Mouse (Mus musculus) frontal cortex, postnatal 10 days (tissue): ENCODE data around the gene Coq9.
"Not testable (repeated sequence)": the region's sequence is repeated elsewhere in the genome, so short reads cannot be mapped to it uniquely, and the experiment has no call there.

Experiments used
- DNase-seq, 2 experiments: peaks; one replicate each; pipeline ENCODE4 v3.0.0; 2022; ENCODE audit warnings: low spot score in 2 of 2, mixed read lengths in 1 of 2

Coq9 gene

DNA sequence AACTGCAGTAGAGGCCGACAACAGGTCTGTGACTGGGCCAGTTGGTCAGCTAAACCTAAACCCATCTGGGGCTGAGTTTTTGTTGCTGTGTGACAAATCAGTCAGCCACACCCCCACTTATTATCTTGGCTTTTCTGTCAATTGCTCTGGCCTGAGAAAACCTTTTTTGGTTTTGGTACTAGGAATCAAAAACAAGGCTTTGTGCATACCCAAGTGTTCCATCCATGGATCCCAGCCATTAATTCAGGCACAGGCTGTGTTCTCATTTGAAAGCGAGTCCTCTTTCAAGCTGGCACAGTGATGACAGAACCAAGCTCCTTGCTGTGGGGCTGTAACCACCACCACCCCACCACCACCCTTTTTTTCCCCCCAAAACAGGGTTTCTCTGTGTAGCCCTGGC, 16.7 kb upstream of the Coq9 start:
- DNase-seq = no peak

DNA sequence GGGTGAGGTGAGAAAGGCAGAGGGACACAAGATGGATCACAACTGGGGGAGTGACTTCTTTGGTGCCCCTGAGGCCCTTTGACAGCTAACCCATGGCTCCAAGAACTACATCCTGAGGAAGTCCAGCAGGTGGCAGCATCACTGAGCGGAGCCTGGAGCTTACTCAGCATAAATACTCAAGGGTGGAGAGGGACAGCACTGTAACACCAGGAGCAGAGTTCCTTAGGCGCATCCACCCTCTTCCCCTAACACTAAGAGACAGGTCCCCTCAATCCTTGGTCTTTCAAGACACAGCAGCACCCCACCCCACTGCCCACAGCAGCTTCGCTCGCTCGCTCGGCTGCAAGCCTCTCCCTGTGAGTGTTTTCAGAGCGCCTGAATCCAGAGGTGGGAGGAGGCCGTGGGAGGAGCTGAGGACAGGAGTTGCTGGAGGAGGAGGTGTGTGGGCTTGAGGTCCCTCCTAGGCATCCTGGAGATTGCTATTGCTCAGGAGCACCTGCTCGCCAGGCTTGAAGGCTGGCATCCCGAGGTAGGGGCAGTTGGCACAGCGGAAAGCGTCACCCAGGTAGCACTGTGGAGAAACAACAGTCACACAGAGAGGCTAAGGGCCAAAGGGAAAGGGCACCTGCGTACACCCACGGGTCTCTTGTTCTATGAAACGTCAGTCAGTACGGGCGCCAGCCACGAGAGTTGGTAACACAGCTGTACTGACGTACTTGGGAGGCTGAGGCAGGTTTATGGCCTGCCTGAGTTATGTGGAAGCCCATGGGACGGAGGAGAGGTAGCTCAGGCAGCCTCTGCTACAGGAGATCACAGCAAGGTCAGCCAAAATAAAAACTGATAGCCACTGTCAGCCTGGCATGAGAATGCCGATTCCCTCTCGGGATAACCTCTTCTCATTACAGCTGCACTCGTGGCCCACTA, 15.2 kb upstream of the Coq9 start:
- DNase-seq = peak in 1 of 2 experiments; percentile 54

DNA sequence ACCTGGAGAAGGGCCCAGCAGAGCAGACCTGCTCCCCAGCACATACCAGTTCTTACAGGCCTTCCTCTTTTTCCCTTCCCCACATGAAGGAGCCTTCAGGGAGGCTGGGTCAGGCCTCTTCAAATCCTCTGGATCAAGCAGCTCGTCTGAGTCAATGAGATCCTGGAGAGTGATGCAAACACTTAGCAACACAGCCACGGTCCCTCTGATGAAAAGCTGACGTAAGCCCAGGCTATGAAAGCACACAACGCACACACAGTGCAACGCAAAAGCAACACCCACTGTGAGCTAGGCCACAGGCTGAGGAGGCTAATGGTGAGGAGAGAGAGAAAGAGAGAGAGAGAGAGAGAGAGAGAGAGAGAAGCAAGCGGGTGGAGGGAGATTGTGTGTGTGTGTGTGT, 13.0 kb upstream of the Coq9 start:
- no peak for DNase-seq

DNA sequence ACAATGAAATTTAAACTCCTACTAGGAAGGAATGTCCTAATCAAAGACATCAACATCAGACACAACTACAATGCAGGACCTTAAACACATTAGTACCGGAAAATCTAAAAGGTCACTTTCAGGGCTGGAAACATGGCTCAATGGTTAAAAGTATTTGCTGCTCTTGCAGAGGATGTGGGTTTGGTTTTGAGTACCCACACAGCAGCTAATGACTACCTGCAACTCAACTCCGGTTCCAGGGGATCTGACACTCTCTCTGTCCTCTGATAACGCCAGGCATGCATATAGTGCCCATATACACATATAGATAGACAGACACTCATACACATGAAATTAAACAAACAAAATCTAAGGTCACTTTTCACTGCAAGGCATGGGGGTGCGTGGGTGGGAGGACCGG, 11.9 kb upstream of the Coq9 start:
- DNase-seq = no peak

DNA sequence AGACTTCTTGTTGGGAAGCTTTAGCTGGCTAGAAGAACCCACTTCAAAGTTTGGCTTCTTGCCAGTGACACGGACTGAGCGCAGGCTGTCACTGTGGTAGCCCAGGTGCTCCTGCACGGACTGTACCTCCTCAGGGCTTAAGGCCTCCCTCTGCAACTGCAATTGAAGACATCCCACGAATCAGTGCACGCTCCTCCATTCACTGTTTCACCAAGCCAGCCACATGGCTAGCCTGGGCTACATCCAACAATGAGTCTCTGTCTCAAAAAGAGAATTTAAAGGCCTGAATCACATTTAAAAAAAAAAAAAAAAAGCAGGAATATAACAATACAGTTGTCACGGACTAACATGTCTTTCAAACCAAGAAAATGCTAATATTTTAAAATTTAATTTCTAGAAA, 9.8 kb upstream of the Coq9 start:
- no peak for DNase-seq

DNA sequence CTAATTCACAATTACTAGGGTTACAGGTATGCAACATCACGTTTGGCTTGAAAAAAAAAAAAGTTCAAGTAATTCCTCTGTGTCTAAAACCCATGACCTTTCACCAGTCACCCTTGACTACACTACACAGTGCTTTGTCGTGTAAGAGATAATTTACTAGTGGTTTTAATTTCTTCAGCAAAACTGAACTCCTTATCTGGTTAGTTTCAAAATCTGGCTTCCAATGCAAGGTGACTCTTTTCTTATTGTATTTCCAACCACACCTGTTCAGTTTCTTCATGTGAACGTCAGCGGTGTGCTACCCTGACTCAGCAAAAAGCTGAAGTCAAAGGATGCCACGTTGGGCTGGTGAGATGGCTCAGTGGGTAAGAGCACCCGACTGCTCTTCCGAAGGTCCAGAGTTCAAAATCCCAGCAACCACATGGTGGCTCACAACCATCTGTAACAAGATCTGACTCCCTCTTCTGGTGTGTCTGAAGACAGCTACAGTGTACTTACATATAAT, 4.2 kb upstream of the Coq9 start:
- not testable (repeated sequence) for DNase-seq

DNA sequence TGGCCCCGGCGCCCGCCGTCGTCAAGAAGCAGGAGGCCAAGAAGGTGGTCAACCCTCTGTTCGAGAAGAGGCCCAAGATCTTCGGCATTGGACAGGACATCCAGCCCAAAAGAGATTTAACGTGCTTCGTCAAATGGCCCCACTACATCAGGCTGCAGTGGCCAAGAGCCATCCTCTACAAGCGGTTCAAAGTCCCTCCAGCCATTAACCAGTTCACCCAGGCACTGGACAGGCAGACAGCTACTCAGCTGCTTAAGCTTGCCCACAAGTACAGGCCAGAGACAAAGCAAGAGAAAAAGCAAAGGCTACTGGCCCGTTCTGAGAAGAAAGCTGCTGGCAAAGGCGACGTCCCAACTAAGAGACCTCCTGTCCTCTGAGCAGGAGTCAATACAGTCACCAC, 2.4 kb upstream of the Coq9 start:
- DNase-seq = not testable (repeated sequence)

DNA sequence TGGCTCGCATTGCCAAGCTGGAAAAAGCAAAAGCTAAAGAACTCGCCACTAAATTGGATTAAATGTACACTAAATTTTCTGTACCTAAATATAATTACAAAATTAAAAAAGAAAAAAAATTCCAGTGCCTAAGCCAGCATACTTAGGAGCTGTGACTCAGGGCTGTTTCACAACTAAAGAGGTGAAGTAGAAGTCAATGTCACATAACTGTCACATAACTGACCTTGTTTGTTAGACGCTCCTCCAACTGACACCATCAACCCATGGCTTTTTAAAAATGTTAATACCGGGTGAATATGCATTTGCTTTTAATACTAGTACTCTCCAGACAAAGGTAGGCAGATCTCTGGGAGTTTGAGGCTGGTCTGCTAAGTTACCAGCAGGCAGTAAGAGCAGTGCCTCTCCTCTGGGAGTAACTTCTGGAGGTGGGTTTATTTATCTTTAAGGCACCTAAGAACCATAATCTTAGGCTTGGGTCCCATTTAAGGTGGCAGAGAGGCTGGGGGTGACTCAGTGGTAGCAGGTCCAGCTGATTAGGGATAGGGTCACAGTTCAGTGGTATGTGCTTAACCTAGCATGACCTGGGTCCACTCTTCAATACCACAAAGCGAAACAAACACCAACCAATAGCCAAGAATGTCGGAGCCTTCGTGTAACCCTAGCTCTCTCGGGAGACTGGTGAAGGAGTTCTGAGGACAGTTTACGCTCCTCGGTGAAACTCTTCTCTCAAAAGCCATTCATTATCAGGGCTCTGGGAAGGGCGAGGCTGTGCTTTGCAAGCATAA, 1.5 kb upstream of the Coq9 start:
- DNase-seq = no peak

DNA sequence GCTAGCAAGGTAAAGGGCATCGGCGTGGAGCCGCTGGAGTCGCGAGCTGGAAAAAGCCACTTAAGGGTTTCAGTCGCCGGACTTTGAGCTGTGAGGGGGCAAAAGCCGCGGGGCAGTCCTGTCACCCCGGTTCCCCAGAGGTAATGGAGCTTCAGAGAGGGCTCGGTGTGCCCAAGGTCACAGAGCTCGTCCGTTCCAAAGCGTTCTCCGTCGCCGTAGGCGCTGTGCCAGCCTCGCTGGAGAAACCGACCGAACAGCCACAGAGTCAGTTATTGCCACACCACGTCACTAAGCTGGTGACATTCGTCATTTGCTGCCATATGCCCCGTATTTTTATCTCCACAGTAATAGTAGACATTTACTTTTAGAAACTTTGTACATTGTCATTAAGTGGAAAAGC, 479 bp downstream of the Coq9 start:
- peak; percentile 62 to 73 for DNase-seq

DNA sequence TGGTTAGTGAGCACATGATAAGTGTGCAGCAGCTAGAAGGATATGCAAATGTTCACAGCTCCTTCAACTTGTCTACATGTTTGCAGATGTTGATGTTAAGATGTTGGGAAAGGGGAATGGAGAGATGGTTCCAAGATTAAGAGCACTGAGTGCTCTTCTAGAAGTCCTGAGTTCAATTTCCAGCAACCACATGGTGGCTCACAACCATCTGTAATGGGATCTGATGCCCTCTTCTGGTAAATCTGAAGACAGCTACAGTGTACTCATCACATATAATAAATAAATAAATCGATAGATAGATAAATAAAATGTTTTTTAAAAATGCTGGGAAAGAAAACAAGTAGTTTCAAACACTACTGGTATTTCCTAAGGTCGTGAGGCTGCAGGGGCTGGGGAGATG, 3.1 kb downstream of the Coq9 start:
- DNase-seq = no peak

DNA sequence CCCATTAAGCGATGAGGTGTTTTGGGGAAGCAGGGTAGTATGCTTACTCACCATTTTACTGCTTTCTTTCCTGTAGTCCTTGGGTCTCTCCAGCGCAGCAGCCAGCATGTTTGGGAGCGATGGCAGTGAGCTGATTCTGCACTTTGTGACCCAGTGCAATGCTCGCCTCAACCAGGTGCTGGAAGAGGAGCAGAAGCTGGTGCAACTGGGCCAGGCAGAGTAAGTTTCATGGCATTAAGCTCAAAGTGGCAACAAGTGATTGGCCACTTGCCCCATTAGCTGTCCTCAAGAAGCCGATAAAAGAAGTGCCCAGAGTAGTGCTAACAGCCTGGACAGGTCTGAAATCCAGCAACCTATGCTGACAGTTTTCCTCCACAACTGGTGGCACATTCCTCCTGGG, 11.9 kb downstream of the Coq9 start:
- DNase-seq = no peak

DNA sequence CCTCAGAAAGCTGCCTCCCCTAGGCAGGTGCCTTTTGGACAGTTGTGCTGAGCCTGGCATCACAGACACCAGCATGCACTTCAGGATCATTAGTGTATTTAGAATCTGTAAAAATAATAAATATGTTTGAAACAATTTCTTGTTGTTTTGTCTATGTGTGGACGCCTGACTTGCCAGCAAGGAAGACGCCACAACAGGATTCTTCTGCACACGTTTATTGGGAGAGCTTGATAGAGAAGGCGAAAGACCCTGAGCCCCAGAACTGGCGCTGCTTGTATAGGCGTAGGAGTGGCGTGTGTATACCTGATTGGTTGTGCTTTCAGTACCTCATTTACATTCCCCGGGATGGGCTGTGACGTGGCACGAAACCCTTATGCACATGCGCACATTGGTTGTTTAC, 16.6 kb downstream of the Coq9 start:
- DNase-seq = not testable (repeated sequence)

DNA sequence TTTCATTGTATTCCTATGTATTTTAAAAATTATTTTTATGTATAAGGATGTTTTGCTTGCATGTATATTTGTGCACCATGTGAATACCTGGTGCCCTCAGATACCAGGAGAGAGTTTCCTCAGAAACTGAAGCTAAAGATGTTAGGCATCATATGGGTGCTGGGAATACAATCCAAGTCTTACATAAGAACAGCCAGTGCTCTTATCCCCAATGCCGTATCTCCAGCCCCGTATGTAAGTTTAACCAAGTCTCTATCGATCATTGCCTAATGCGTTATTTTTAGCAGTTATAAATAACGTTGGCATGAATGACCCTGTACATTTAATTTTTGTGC, 18.9 kb downstream of the Coq9 start:
- DNase-seq = no peak

DNA sequence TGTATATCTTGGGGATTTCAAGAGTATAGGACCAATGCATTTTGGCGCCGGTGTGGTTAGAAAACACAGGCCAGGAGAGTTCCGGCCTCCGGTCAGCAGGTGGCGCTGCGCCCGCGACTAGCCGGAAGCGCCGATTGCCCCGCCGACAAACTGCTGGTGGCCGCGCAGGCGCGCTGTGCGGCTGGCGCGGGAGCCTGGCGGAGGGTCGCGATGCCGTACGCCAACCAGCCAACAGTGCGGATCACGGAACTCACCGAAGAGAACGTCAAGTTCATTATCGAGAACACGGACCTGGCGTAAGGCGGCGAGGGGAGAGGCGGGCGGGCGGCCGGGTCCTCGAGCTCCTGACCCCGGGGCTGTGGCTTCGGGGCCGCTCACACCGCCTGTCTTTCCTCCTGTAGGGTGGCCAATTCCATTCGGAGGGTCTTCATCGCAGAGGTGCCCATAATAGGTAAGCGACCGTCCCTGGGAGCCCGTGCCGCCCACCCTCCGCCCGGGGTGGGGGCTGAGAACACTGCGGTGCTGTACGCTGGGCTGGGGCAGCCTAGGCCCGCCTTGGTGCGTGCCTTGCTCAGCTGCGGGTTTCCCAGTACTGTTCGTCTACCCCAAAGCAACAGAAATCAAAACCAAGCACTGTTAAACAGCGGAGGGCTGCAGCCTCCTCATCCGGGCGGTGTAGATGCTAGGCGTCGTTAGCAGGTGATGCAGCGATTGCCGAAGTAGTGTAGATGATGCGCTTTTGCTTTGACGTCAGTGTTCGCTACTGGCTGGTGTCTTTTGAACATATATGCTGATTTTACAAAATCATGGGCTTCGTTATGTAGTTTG, 19.4 kb downstream of the Coq9 start, which contains the start of gene Polr2c:
Polr2c (plus strand) TSS at position 105 of the 828 bp plus-strand sequence.
- peak in 1 of 2 experiments; percentile 89 for DNase-seq

DNA sequence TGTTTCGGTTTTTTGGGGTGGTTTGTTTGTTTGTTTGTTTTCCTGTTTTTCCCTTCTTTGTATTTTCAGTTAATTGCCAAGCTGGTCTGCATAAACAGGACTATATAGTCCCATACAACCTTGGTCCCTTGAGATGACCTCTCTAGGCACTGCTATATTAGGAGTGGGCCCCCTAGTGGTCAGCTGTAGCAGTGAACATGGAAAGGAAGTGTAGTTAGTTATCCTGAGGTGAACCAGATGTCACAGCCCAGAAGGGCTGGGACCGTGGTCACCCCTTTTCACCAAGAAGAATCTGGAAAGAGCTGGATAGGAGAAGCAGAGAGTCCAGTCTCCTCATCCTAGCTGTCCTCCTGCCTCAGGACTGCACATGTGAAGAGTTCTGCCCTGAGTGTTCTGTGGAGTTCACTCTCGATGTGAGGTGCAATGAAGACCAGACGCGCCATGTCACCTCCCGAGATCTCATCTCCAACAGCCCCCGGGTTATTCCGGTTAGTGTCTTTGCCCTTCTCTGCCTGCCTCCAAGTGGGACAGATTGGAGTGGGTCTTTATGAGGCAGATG, 23.3 kb downstream of the Coq9 start:
- no peak for DNase-seq

DNA sequence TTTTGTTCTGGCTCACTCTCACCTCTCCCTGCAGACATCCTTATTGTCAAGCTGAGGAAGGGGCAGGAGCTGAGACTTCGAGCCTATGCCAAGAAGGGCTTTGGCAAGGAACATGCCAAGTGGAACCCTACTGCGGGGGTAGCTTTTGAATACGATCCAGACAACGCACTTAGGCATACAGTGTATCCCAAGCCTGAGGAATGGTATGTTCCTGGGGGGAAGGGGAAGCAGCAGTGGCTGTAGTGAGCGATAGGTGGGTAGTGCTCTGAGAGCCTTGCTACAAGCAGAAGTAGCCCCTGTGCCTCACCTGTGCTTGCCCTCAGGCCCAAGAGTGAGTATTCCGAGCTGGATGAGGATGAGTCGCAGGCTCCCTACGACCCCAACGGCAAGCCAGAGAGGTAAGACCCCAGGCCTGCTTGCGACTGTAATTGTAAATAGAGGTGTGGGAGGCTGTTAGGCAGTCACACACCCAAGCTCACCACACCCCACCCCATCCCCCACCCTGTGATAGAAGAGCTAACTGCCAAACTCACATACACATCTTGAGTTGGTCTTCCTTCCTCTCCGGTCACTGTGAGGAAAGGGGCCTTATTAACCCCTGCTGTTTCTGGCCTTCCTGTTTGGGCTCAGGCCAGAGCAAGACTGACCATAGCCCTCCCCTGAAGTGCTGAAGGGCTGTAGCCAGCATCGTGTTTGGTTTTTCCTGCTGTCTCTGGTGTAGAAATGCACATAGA, 24.5 kb downstream of the Coq9 start:
- no peak for DNase-seq

DNA sequence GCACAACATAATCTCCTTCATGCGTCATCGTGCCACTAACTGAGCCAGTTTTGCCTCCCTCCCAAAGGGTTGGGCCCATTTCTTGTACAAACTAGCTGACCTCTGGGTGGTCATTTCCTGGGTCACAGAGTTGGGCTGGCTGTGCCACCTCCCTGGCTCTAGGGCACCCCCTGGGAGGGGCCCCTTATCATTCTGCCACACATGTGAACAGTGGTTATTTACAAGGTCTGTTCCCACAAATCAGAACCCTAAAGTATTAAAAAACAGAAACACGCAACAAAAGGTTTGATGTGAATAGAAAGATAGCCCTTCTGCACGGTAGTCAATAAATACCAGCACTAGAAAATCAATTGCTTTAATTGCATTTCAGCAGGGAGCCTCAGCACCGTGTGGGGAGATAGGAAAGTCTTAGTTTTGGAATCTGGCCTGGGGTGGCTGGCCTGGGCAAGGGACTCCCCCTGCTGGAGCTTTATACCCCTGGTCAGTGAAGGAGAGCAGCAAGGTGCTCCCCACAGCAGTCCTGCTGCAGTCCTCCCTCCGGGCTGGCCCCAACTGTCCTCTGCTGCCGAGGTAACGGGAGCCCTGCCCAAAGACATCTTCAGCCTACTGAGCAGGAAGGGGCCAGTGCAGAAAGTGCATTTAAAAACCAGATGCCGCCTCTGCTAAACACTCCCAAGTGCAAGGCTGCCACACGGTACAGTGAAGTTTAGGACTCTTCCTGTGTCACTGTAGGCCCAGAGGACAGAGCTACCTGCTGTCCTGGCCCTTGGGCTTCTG, 26.0 kb downstream of the Coq9 start:
- DNase-seq = no peak

DNA sequence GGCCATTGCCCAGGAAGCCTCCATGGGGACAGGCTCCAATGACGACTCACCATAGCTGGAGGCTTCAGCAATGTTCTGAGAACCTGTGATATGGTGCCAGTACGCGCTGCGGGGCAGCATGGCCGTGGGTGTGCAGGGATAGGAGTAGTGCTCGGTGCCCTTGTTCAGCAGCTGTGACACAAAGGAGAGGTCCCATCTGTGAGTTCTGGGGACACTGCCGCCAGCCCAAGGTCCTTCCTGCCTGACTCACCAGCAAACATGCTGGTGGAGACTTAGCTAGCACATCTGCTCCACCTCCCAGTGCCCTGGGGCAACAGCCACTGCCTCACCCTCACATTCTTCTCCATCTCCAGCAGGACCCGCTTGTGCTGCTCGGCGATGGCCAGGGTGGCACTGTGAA, 27.2 kb downstream of the Coq9 start:
- DNase-seq = no peak

DNA sequence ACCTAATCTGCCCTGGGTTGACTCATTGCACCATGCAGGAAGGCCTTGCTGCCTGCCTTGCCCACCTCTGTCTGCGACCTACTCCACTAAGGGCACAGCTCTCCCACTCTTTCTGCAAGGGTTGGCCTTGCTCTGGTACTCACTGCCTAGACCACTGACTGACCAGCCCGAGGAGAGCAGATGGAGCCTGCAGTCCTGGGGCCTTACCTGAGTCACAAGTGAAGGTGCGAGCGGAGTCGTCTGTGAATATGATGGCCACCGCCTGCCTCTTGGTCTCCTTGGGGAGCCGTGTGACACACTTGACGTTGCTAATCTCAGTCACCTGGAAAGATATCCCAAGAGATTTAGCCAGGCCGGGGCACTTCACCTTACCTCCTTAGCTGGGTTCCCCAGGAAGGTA, 28.8 kb downstream of the Coq9 start:
- no peak for DNase-seq

DNA sequence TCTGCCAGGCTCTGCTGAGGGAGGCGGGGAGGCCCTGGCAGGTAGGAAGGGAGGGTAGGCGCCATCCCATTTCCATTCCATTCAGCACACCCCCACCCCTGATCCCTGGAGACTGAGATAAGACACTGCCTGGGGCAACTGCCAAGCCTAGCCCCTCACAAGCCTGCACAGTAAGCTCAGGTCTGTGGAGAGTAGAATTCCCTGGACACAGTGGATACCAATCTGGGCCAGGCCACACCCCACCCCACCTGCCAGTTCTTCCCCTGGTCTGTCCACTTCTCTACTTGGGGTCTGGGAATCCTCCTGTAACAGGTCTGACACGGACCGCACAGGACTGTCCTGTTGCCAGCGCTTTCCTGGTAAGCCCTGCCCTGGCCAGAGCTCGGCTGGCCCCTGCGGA, 31.0 kb downstream of the Coq9 start:
- DNase-seq = no peak
